Mouse (Mus musculus) urinary bladder, postnatal 0 days (tissue): Measurements from ENCODE around the gene Zscan22. TPM values are rescaled to one million over a fixed set of nuclear protein-coding genes. Genes with fewer than 3 reads are reported as not detected.

Experiments
- polyA plus RNA-seq: library from polyadenylated mRNA; unstranded; fragments of >200 nt; fragmentation: Nextera tagmentation; extraction: Ambion mirVana; gene quantifications from 2 replicates; pipeline ENCODE4 v1.2.1, GENCODE M21; 2015

Zscan22 gene
- 5.3 and 5.7 TPM in 2 replicates for polyA plus RNA-seq

DNA sequence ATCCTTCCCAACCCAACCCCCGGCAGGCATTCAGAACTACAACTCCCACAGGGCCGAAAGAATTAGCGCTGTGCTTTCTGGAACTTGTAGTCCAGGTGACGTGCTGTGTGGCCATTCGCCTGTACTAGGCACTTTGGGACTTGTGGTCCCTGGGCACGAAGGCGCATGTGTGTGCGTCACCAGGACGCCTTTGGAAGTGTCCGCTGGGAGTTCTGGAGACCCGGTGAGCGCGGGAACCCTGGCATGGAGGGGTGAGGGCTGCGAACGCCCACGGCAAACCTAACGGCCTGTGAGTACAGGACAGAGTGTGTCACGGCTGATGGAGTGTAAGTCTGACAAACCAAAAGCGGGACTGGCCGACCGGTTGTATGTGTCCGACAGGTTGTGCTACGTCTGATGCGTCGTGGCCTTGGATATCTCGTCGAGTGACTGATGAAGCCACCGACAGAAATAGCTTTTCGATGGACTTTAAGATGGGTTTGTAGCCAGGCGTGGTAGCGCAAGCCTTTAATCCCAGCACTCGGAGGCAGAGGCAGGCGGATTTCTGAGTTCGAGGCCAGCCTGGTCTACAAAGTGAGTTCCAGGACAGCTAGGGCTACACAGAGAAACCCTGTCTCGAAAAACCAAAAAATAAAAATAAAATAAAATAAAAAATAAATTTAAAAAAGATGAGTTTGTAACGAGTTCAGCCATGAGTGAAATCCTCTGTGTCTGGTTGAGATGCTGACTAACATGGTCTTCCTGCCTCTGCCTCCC is at the start of gene Zscan22:
Zscan22 (plus strand) TSS at position 161 of the 756 bp plus-strand sequence.

DNA sequence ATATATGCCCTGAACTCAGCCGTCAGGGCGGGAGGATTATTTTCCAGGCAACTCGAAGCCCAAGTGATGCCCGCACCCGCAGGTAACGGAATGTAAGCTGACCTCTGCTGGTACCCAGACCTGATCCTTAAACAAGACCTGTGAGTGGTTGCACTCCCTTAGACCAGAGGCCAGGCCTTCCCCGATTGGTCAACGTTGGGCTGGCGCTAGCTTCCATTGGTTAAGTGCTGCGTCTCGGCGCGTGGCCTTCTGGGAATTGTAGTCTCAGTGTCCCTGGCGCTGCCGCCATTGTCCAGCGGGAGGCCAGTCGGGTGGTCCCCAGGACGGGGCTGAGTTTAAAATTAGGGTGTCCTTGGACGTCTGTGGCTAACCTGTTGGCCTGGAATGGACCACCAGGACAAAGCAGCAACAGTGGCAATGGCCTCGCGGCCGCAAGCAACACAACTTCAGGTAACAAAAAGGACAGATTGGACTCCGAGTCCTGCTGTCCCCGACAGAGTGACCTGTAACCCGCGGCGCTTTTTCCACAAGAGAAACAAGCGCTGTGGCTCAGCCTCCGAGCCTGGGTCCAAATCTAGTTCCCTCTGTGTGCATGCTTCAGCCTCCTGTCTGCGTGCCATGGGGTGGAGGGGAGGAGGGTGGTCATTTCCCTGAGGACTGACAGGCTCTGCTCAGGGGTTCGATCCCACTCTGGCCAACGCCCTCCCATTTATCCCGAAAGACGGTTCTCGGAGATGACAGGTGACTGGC is 16.5 kb upstream of the Zscan22 start, which contains the start of gene Zfp128:
Zfp128 (plus strand) TSS at position 267 of the 750 bp plus-strand sequence.

DNA sequence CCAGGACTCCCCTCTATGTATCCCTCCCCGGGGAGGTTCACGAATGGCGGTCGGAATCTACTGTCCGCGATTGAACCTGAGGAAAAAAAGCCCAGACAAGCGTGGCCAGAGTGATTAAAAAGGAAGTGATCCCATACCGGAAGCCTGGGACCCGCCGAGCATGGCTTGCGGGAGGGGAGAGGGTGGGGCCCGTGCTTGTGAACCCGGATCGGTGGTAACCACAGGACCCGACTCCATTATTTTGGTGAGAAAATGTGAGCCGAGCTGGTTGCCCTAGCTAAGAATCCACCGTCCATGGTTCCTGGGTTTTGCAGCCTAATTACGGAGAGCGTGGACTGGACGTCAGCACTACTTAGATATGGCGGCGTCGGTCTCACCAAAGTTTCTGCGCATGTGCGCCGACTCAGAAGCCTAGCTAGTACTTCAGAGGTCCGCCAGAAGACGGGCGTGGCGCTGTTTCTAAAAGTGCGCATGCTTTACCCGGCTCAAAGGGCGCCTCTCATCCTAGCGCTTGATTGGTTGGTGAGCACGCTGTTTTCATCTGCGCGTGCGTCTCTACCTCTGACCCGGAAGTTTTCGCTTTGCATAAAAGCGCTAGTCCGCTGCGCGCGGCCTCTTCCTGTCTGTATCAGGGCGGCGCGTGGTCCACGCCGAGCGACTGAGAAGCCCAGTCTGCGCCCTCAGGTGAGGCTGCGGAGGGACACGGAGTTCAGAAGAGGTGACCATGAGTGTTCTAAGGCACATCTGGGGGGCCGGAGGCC is 24.3 kb downstream of the Zscan22 start, which contains the start of gene Rps5:
Rps5 (plus strand) TSS at position 586 of the 761 bp plus-strand sequence.

DNA sequence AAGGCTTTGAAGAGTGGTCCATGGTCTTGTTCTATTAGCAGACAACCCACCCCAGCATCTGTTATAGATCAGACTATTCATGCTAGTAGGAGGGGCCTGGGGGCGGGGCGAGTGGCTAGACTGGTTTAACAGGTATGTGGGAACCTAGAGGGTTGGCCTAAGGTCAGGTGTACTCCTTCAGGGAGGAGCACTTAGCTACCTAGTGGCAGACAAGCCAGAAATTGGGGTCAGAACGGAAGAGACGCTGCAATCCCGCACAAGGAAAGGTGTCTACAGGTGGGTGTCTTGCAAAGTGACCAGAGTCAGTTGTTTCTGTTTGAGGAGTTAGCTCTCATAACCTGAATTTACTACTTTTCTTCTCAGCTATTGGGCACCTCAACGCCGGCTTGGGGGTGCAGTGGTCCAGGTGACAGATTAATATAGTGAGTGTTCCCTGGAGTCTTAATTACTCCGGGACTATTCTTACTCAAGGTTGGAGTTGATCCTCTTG is 29.6 kb downstream of the Zscan22 start, which contains the start of gene Rnf225:
Rnf225 (plus strand) TSS at position 226 of the 490 bp plus-strand sequence.

Other genes with a start within 250 kb of the Zscan22 start
- gene Vmn2r55, start 212.8 kb upstream of the Zscan22 start, polyA plus RNA-seq = not detected in 2 replicates
- not detected in 2 replicates for gene Vmn2r56, start 162.8 kb upstream of the Zscan22 start, polyA plus RNA-seq
- 1.2 and 1.3 TPM in 2 replicates for gene Zscan18, start 94.2 kb upstream of the Zscan22 start, polyA plus RNA-seq
- 5.2 and 5.8 TPM in 2 replicates for gene Zfp329, start 79.0 kb upstream of the Zscan22 start, polyA plus RNA-seq
- 18.0 and 18.1 TPM in 2 replicates for gene Zfp110, start 63.1 kb upstream of the Zscan22 start, polyA plus RNA-seq
- 1.5 and 1.6 TPM in 2 replicates for gene Zfp128, start 16.6 kb upstream of the Zscan22 start, polyA plus RNA-seq
- gene Rps5, start 24.5 kb downstream of the Zscan22 start, polyA plus RNA-seq = 736 and 897 TPM in 2 replicates
- gene Rnf225, start 29.6 kb downstream of the Zscan22 start, polyA plus RNA-seq = 1.3 and 1.9 TPM in 2 replicates
- gene Zfp324, start 68.0 kb downstream of the Zscan22 start, polyA plus RNA-seq = 5.2 and 5.5 TPM in 2 replicates
- gene Zfp446, start 80.0 kb downstream of the Zscan22 start, polyA plus RNA-seq = 2.6 and 2.9 TPM in 2 replicates
- 0.08 TPM in 1 of 2 replicates, not detected in the other for gene Slc27a5, start 100.4 kb downstream of the Zscan22 start, polyA plus RNA-seq
- 89.6 and 97.6 TPM in 2 replicates for gene Trim28, start 101.3 kb downstream of the Zscan22 start, polyA plus RNA-seq
- 7.3 and 8.5 TPM in 2 replicates for gene Zbtb45, start 112.2 kb downstream of the Zscan22 start, polyA plus RNA-seq
- gene Chmp2a, start 137.0 kb downstream of the Zscan22 start, polyA plus RNA-seq = 211 and 212 TPM in 2 replicates
- 90.5 and 91.6 TPM in 2 replicates for gene Ube2m, start 140.5 kb downstream of the Zscan22 start, polyA plus RNA-seq
- gene Mzf1, start 156.9 kb downstream of the Zscan22 start, polyA plus RNA-seq = 0.90 and 1.4 TPM in 2 replicates
- gene Vmn1r85, start 197.4 kb downstream of the Zscan22 start, polyA plus RNA-seq = not detected in 2 replicates
- gene Vmn1r86, start 222.1 kb downstream of the Zscan22 start, polyA plus RNA-seq = not detected in 2 replicates
- not detected in 2 replicates for gene Vmn1r87, start 242.3 kb downstream of the Zscan22 start, polyA plus RNA-seq